Mouse (Mus musculus) ovary, adult 18-20 months (tissue): Measurements from ENCODE around the gene Krtap15.

Source experiments
- DNase-seq: peaks from one replicate; pipeline ENCODE4 v3.0.0; 2022; ENCODE audit warnings: low spot score, mixed read lengths

Krtap15 gene

GRCm38 (mm10) chr16:88820066-88820465 lies at the start of gene Krtap15:
Krtap15 (plus strand) TSS chr16:88820215.
- DNase-seq: no peak

- DNase-seq: no peak
Measured at GRCm38 (mm10) chr16:88774106-88774505, 45.9 kb upstream of the Krtap15 start, which contains the start of gene 2310057N15Rik. 2310057N15Rik (minus strand) TSS chr16:88774206.

DNA sequence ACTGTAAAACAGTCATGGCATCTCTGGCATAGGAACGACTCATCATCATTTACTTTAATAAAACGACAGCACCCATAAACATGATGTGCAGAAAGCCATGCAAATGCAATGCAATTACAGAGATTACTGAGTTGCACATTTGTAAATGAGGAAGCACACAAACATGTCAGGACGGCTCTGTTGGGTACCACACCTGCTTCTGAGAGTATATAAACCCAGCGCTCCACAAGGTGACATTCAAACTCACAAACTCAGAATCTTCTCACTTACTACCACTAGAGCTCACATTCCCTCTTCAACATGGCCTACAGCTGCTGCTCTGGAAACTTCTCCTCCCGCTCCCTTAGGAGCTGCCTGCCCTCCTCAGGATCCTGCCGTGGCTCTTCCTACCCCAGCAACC lies 42.4 kb upstream of the Krtap15 start, which contains the start of gene Gm5965:
Gene Gm5965, plus strand, starts transcription at position 301 of the 400 bp plus-strand sequence.
- DNase-seq: no peak

- no peak for DNase-seq
Measured at GRCm38 (mm10) chr16:88786786-88787185, 33.2 kb upstream of the Krtap15 start.

DNA sequence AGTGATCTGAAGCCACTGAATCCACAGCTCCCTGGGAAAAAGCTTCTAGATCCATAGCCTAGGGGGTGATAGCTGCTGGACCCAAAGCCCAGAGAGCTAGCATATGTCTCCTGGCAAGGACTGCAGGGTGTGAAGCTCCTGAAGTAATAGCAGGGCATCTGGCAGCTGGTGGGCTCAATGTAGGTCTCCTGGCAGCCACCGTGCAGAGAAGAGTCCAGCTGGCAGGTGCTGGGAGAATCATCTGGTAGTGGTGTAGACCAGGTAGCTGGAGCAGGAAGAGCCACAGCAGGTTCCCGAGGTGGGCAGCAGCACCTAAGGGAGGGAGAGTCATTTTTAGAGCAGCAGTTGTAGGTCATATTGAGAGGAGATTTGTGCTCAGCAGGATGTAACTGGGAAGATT lies 8.2 kb upstream of the Krtap15 start, which contains the start of gene Gm20741:
Gene Gm20741, minus strand, starts transcription at position 394 of the 400 bp plus-strand sequence.
- DNase-seq: no peak

GRCm38 (mm10) chr16:88823736-88824135 lies 3.7 kb downstream of the Krtap15 start:
- DNase-seq: no peak

DNA sequence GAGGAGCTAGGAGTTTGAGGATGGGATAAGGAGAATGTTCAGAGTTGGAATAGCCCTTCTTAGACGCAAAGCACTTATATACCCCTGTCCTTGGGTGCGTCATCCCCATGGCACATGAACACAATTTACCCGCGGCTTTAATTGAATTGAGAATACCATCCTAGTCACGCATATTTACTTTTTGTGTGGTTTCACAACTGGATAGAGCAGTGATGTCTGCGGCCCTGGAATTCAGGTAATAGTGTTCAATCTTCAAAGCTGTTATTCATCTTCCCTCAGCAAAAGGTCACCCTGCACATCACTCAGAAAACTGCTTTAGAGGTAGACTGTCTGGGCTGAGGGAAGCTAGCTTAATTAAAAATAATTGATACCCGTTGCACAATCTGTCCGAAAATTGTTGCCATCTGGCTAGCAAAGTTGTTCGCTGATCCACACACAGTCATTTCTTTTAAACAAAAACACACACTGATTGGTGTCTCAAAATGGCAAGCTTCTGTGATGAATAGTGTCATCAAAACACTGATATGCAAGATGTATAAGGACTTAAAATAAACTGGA lies 6.2 kb downstream of the Krtap15 start, which contains the start of gene Krtap14:
Gene Krtap14, minus strand, starts transcription at position 51 of the 558 bp plus-strand sequence.
- DNase-seq: no peak

DNA sequence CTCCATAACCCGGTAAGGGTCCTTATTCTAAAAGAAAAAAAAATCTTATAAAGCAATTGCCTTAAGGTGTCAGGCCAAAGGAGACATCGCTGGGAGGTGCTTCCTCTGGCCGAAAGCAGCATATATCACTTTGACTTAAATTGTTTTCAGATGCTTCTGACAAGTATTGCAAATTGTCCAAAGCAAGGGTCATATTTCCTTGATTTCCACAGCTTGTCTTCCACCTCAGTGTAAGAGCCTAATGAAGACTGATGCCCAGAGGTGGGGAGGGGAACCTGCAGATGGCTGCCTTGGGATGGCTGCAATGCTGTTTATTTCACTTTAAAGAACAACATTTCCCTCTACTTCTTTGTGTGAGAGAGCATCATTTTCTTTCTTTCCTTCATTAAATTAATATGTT lies 7.0 kb downstream of the Krtap15 start:
- no peak for DNase-seq

DNA sequence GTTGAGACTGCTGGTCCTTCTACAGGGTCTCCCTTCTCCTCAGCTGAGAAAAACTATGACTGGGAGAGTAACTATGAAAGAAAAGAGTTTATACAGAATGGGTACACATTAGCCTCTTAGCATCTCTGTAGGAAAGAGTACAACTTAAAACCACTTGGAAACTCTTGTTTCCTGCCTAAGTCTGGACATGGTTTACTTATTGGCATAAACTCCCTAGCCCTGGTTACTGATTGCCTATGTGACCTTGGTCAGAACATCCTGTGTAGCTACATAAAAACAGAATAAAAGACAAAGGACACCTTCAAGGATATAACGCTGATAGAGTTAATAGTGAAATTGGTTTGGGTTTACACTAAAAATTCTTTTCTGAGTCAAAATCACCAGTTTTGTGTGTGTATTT lies 27.3 kb downstream of the Krtap15 start:
- DNase-seq: no peak

DNA sequence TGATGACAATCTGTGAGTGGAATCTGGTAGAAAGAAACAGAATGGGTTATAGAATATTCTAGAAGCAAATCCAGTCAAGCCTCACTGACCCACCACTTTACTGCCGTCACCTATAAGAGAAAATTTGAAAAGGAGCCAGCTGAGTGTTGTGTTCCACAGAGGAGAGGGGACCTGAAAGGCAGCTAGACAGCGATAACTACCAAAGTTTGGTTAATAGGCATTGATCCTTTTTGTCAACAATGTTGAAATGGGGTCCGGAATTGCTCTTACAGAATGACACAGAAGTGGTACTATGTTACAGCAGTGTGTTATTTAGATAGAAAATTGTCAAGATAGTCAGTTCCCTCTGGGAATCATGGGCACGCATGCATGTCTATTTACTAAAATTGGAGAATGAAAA lies 28.5 kb downstream of the Krtap15 start:
- no peak for DNase-seq

DNA sequence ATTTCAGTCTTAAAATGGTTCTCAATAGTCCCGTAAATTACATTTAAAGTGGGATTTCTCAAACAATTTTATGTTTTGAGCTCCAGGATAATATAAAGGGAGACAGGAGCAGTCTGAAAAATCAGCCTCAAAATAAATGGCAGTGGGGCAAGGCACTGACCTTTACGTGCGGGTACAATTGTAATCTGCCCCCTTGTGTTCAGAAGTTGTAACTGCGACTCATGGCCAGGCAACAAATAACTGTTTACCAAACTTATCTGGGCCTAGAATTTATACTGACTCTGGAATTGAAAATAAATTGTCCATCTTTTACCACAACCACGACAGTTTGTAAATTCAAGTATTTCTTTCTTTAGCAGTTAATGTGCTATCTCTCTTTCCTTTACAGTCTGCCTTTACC lies 31.4 kb downstream of the Krtap15 start:
- DNase-seq: no peak

- no peak for DNase-seq
Measured at GRCm38 (mm10) chr16:88864887-88865407, 44.9 kb downstream of the Krtap15 start.

- DNase-seq: no peak
Measured at GRCm38 (mm10) chr16:88869311-88869710, 49.3 kb downstream of the Krtap15 start, which contains the start of gene Krtap19-1. Krtap19-1 (minus strand) TSS chr16:88869411.

- DNase-seq: no peak
Measured at GRCm38 (mm10) chr16:88874169-88874568, 54.2 kb downstream of the Krtap15 start, which contains the start of gene Krtap19-2. Krtap19-2 (minus strand) TSS chr16:88874269.

DNA sequence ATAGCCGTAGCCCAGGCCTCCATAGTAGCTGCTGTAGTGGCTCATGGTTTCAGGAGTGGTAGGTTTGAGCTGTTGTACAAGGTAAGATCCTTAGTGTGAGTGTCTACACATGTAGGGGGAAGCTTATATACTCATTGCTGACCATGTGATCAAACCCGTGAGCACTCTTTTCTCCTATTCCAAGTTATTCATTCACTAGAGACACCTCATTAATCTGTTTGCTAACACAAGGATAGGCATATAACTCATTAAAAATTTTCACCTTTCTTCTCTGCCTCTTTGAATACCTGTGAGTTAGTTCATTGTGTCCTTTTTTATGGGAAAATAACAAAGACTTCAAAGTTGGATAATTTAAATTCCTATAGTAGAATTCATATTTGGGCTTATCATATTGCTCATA lies 57.9 kb downstream of the Krtap15 start, which contains the start of gene Krtap19-3:
Gene Krtap19-3, minus strand, starts transcription at position 101 of the 400 bp plus-strand sequence.
- no peak for DNase-seq
